Mouse (Mus musculus) erythroblast, adult 5-6 weeks (primary cell): ENCODE results near the gene Cuedc2. TPM values are rescaled to one million over a fixed set of nuclear protein-coding genes. Genes with fewer than 3 reads are reported as not detected.

Experiments
- ATAC-seq: replicated peaks from 2 replicates; pipeline ENCODE4 v1.8.0; 2016; ENCODE audit warnings: moderate number of reproducible peaks, mild to moderate bottlenecking, moderate TSS enrichment, inconsistent platforms; ENCODE audit not compliant: poor library complexity, low FRiP score, severe bottlenecking
- total RNA-seq, 2 experiments: library from RNA; stranded (forward) in 1 of 2; stranded (reverse) in 1 of 2; fragments of 150-400 nt in 1 of 2; fragments of 200-764, 138-1000 nt in 1 of 2; gene quantifications; 2 replicates each; pipeline versions ENCODE4 v1.2.3 to v1.2.4; 2015 to 2017; ENCODE audit warnings: low replicate concordance in 2 of 2

The Cuedc2 gene
- total RNA-seq, 2 experiments from 2014 or later: 8.1 to 39.4 TPM

- ATAC-seq: no peak
Measured at GRCm38 (mm10) chr19:46322996-46323572, 15.4 kb downstream of the Cuedc2 start.

- no peak for ATAC-seq
Measured at GRCm38 (mm10) chr19:46322144-46322995, 16.1 kb downstream of the Cuedc2 start.

- ATAC-seq: no peak
Measured at GRCm38 (mm10) chr19:46321101-46321943, 17.2 kb downstream of the Cuedc2 start.

- ATAC-seq: no peak
Measured at GRCm38 (mm10) chr19:46320076-46320785, 18.3 kb downstream of the Cuedc2 start.

- no peak for ATAC-seq
Measured at GRCm38 (mm10) chr19:46318586-46319378, 19.7 kb downstream of the Cuedc2 start.

GRCm38 (mm10) chr19:46318031-46318471, 20.5 kb downstream of the Cuedc2 start:
- no peak for ATAC-seq

GRCm38 (mm10) chr19:46317546-46317885, 21.0 kb downstream of the Cuedc2 start:
- ATAC-seq: no peak

GRCm38 (mm10) chr19:46316846-46317545, 21.5 kb downstream of the Cuedc2 start:
- ATAC-seq: no peak

- no peak for ATAC-seq
Measured at GRCm38 (mm10) chr19:46315752-46316610, 22.5 kb downstream of the Cuedc2 start.

- ATAC-seq: peak; percentile 73
Measured at GRCm38 (mm10) chr19:46314872-46315742, 23.4 kb downstream of the Cuedc2 start.

GRCm38 (mm10) chr19:46314151-46314601, 24.3 kb downstream of the Cuedc2 start:
- ATAC-seq: 0 out of 2 replicates have a peak, but pooled peaks have one; percentile 18

GRCm38 (mm10) chr19:46313591-46313990, 24.9 kb downstream of the Cuedc2 start:
- no peak for ATAC-seq

GRCm38 (mm10) chr19:46313116-46313515, 25.4 kb downstream of the Cuedc2 start:
- no peak for ATAC-seq

- no peak for ATAC-seq
Measured at GRCm38 (mm10) chr19:46312566-46312965, 25.9 kb downstream of the Cuedc2 start.

- ATAC-seq: no peak
Measured at GRCm38 (mm10) chr19:46311341-46311740, 27.2 kb downstream of the Cuedc2 start.

GRCm38 (mm10) chr19:46310312-46310865, 28.1 kb downstream of the Cuedc2 start:
- no peak for ATAC-seq
